Mouse (Mus musculus) liver, embryonic 14.5 days (tissue): ENCODE data around the gene Nxpe4. TPM values are rescaled to one million over a fixed set of nuclear protein-coding genes. Genes with fewer than 3 reads are reported as not detected.

ENCODE experiments used
- ATAC-seq: fragments of 200-750 bp; cut with Nextera tagmentation; 2 replicates; pipeline ENCODE4 v1.8.0; 2017; ENCODE audit warnings: moderate number of reproducible peaks, mild to moderate bottlenecking, moderate library complexity; ENCODE audit not compliant: insufficient read depth
- DNase-seq, 3 experiments: peaks; one replicate each; pipeline ENCODE4 v3.0.0-alpha.2; 2012 to 2013; ENCODE audit warnings: low read depth in 3 of 3, low spot score in 3 of 3
- H3K27ac ChIP-seq: fragments of 300-500 bp; sonication (generic); 2 replicates; pipeline ENCODE4 v1.5.1; 2014; ENCODE audit warnings: moderate library complexity, mild to moderate bottlenecking, control low read depth, inconsistent platforms
- H3K27me3 ChIP-seq: fragments of 300-500 bp; sonication (generic); 2 replicates; pipeline ENCODE4 v1.6.1; 2014; ENCODE audit warnings: mild to moderate bottlenecking, low read length, moderate library complexity; ENCODE audit not compliant: control insufficient read depth, insufficient read depth
- H3K36me3 ChIP-seq: fragments of 300-500 bp; sonication (generic); replicated peaks from 2 replicates; pipeline ENCODE4 v1.6.1; 2014; ENCODE audit warnings: low read depth; ENCODE audit not compliant: control insufficient read depth, insufficient read depth
- H3K4me1 ChIP-seq, 2 experiments: fragments of 200-500 bp in 1 of 2; fragments of 300-500 bp in 1 of 2; sonication (generic) in 1 of 2; replicated peaks; 2 replicates each; pipeline ENCODE4 v1.6.1; 2012 to 2014; ENCODE audit warnings: antibody characterized with exemption in 1 of 2, inconsistent platforms in 1 of 2, low read length in 1 of 2; ENCODE audit not compliant: control insufficient read depth in 2 of 2, insufficient read depth in 2 of 2
- H3K4me2 ChIP-seq: fragments of 300-500 bp; sonication (generic); 2 replicates; pipeline ENCODE4 v1.6.1; 2014; ENCODE audit warnings: low read depth, mild to moderate bottlenecking, control low read depth, moderate library complexity
- H3K4me3 ChIP-seq, 2 experiments: fragments of 200-500 bp in 1 of 2; fragments of 300-500 bp in 1 of 2; sonication (generic) in 1 of 2; 2 replicates each; pipeline ENCODE4 v1.5.1; 2012 to 2014; ENCODE audit warnings: low read depth in 2 of 2, low read length in 2 of 2, mild to moderate bottlenecking in 2 of 2, control low read depth in 1 of 2, inconsistent platforms in 1 of 2, moderate library complexity in 1 of 2; ENCODE audit not compliant: insufficient read depth in 1 of 2
- H3K9ac ChIP-seq: fragments of 300-500 bp; sonication (generic); replicated peaks from 2 replicates; pipeline ENCODE4 v1.6.1; 2014; ENCODE audit warnings: mild to moderate bottlenecking, control low read depth, moderate library complexity
- H3K9me3 ChIP-seq: fragments of 300-500 bp; sonication (generic); 2 replicates; pipeline ENCODE4 v1.6.1; 2016; ENCODE audit warnings: low read length, mixed read lengths; ENCODE audit not compliant: control insufficient read depth
- CTCF ChIP-seq: IDR thresholded peaks from 2 replicates; pipeline ENCODE4 v1.5.1; 2016; ENCODE audit warnings: antibody characterized with exemption, low read depth, control low read depth
- EP300 ChIP-seq: IDR thresholded peaks from 2 replicates; pipeline ENCODE4 v1.6.1; 2016; ENCODE audit warnings: antibody characterized with exemption, low read depth
- WGBS: fragments of 180-500 bp; shearing (Covaris S2); extraction: QIAGEN DNeasy Blood & Tissue Kit; methylation state at CpG from one replicate; pipeline ENCODE4 v1.1.7; 2014; ENCODE audit not compliant: insufficient replicate concordance; 5-methylcytosine and 5-hydroxymethylcytosine counted together
- polyA plus RNA-seq, 2 experiments: library from polyadenylated mRNA; depleted of rRNA in 1 of 2; stranded (reverse) in 1 of 2; unstranded in 1 of 2; fragments of >200 nt; fragmentation: Nextera tagmentation in 1 of 2; extraction: Ambion mirVana in 1 of 2; gene quantifications; 2 replicates each; pipeline versions ENCODE4 v1.2.1 to v1.2.3; 2012 to 2014

Gene Nxpe4
- polyA plus RNA-seq, 2 experiments: 6.2 to 8.3 TPM

- H3K4me1 ChIP-seq: no peaks in the 10 kb centered on the region
- 57% methylated on average over 7 of the region's 7 CpGs for WGBS
- H3K4me3 ChIP-seq: no peak overlapping the region
- no peaks in the 10 kb centered on the region for H3K9me3 ChIP-seq
- ATAC-seq: no peak
- H3K4me2 ChIP-seq: no peak overlapping the region
- no peaks in the 10 kb centered on the region for H3K27me3 ChIP-seq
- no peaks in the 10 kb centered on the region for H3K36me3 ChIP-seq
- H3K9ac ChIP-seq: no peak overlapping the region
- no peak for TF ChIP-seq CTCF
- TF ChIP-seq EP300: no peak
- DNase-seq: no peak
- H3K27ac ChIP-seq: no peak overlapping the region
Observed at GRCm38 (mm10) chr9:48184319-48184718, 22.5 kb downstream of the Nxpe4 start.

- Histone ChIP-seq H3K9me3 (no peaks in the 10 kb centered on the region), H3K4me3 (no peak overlapping the region), H3K4me1 (no peaks in the 10 kb centered on the region), H3K9ac (no peak overlapping the region), H3K36me3 (no peaks in the 10 kb centered on the region), H3K27me3 (no peaks in the 10 kb centered on the region), H3K27ac (no peak overlapping the region), H3K4me2 (no peak overlapping the region)
- DNase-seq (no peak), ATAC-seq (no peak)
- 52% methylated on average over 6 of the region's 6 CpGs for WGBS
- TF ChIP-seq CTCF (no peak), EP300 (no peak)
Observed at GRCm38 (mm10) chr9:48188854-48189253, 27.0 kb downstream of the Nxpe4 start.

- H3K4me3 ChIP-seq: no peak overlapping the region
- no peak overlapping the region for H3K4me2 ChIP-seq
- ATAC-seq (no peak), DNase-seq (no peak)
- 61% methylated on average over 12 of the region's 12 CpGs for whole genome bisulfite sequencing
- H3K9me3 ChIP-seq: no peaks in the 10 kb centered on the region
- no peak for TF ChIP-seq CTCF
- TF ChIP-seq EP300: no peak
- no peak overlapping the region for H3K9ac ChIP-seq
- no peak overlapping the region for H3K27ac ChIP-seq
- no peaks in the 10 kb centered on the region for H3K27me3 ChIP-seq
- H3K36me3 ChIP-seq: no peaks in the 10 kb centered on the region
- H3K4me1 ChIP-seq: no peaks in the 10 kb centered on the region
Observed at GRCm38 (mm10) chr9:48197458-48197884, 35.6 kb downstream of the Nxpe4 start.

GRCm38 (mm10) chr9:48210970-48211369, 49.1 kb downstream of the Nxpe4 start:
- H3K27ac ChIP-seq: no peak overlapping the region
- H3K9ac ChIP-seq: no peak overlapping the region
- WGBS: 63% methylated on average over 6 of the region's 6 CpGs
- H3K27me3 ChIP-seq: no peaks in the 10 kb centered on the region
- H3K9me3 ChIP-seq: no peaks in the 10 kb centered on the region
- ATAC-seq (no peak), DNase-seq (no peak)
- H3K4me1 ChIP-seq: no peaks in the 10 kb centered on the region
- no peaks in the 10 kb centered on the region for H3K36me3 ChIP-seq
- H3K4me2 ChIP-seq: no peak overlapping the region
- no peak for TF ChIP-seq CTCF
- TF ChIP-seq EP300: no peak
- H3K4me3 ChIP-seq: no peak overlapping the region

- H3K36me3 ChIP-seq: no peaks in the 10 kb centered on the region
- 54% methylated on average over 5 of the region's 5 CpGs for WGBS
- no peak overlapping the region for H3K9ac ChIP-seq
- no peak for DNase-seq
- no peak overlapping the region for H3K4me2 ChIP-seq
- no peaks in the 10 kb centered on the region for H3K9me3 ChIP-seq
- H3K27me3 ChIP-seq: no peaks in the 10 kb centered on the region
- no peaks in the 10 kb centered on the region for H3K4me1 ChIP-seq
- ATAC-seq: no peak
- no peak overlapping the region for H3K27ac ChIP-seq
- no peak overlapping the region for H3K4me3 ChIP-seq
- TF ChIP-seq CTCF (no peak), EP300 (no peak)
Observed at GRCm38 (mm10) chr9:48211912-48212311, 50.1 kb downstream of the Nxpe4 start.
